ENCODE assay signal across 10 mouse cellular contexts in the genomic region with DNA sequence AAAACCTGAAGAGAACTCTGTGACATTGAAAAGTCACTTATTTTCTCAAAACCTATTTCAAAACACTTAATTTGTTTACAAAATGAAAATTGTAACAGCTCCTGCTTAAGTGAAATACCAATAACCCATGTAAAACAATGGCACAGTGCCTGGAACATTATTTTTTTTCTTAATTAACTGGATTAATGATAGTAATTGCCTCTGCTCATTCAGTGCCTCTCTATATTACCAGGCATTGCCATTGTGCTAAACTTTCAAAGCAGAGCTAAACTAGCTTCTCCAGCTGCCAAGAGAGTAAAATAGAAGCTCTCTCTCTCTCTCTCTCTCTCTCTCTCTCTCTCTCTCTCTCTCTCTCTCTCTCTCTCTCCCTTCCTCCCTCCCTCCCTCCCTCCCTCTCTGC. TPM values are rescaled to one million over a fixed set of nuclear protein-coding genes. Genes with fewer than 3 reads are reported as not detected.
A peak's percentile ranks its signal among the peaks of the same experiment; 100 is the strongest.
DNase-seq lines count a peak whose midpoint lies in the region; ATAC-seq and TF ChIP-seq lines count a peak whose summit lies in the region.
"Had no signal": no experiment of that assay in that cellular context is flagged by ENCODE, and none has a peak within 500 bp of the region (broad histone marks: within the 10 kb centered on the region; RNA-seq: fewer than 3 reads in every experiment).

No protein-coding gene starts in this region.

- no peak for ATAC-seq in heart, embryonic 15.5 days (replicated peaks; ENCODE audit: insufficient number of reproducible peaks, insufficient read depth, low FRiP score, low read depth)
- ATAC-seq in hindbrain, embryonic 11.5 days (ENCODE audit: low FRiP score), result 0 out of 2 replicates have a peak, but pooled peaks have one; percentile 20

- intact Hi-C loops in heart, postnatal 14 days (cut with DNase I), result no loop called here

- peak overlapping the region; percentile 91 for H3K4me3 ChIP-seq in heart, embryonic 15.5 days
- H3K4me3 ChIP-seq in bone marrow, adult 2 months (replicated peaks; ENCODE audit: control insufficient read depth, low read depth, low read length), result peak overlapping the region; percentile 99
- peak overlapping the region; percentile 57 for H3K4me3 ChIP-seq in hindbrain, embryonic 11.5 days (ENCODE audit: low read depth, low read length)
- peak overlapping the region; percentile 98 for H3K4me3 ChIP-seq in midbrain, embryonic 10.5 days

- H3K27ac ChIP-seq in heart, embryonic 15.5 days, result no peak overlapping the region
- H3K27ac ChIP-seq in bone marrow, adult 2 months (ENCODE audit: control insufficient read depth, insufficient read depth, low read depth, low read length, poor library complexity), result no peak overlapping the region
- no peak overlapping the region for H3K27ac ChIP-seq in hindbrain, embryonic 11.5 days (ENCODE audit: low read depth, low read length)
- H3K27ac ChIP-seq in midbrain, embryonic 10.5 days (replicated peaks), result peak overlapping the region; percentile 91

- TF ChIP-seq CTCF in bone marrow, adult 2 months (IDR thresholded peaks at IDR 0.05; ENCODE audit: control insufficient read depth, insufficient read depth, low read length), result no peak

- no peak for DNase-seq in heart, postnatal 14 days
- no peak for DNase-seq in hindbrain, embryonic 11.5 days (ENCODE audit: low spot score)
- DNase-seq in midbrain, embryonic 10.5 days (ENCODE audit: low spot score), result no peak
- DNase-seq in layer of hippocampus, postnatal 14 days (ENCODE audit: low spot score in 2 of 2), result no peak
- DNase-seq in yolk sac, embryonic 10.5 days (ENCODE audit: low spot score), result no peak
- DNase-seq in MN1 (ENCODE audit: low spot score), result no peak

- peak overlapping the region; percentile 77 for H3K9ac ChIP-seq in heart, embryonic 15.5 days
- peak overlapping the region; percentile 64; the same call in 1 of the 2 replicates for H3K9ac ChIP-seq in hindbrain, embryonic 11.5 days (ENCODE audit: low read depth, low read length)

- H3K4me1 ChIP-seq in heart, embryonic 15.5 days (replicated peaks), result peaks cover 10% of the 10 kb centered on the region
- H3K4me1 ChIP-seq in bone marrow, adult 2 months (ENCODE audit: control insufficient read depth, insufficient read depth, low read length), result peaks cover 1% of the 10 kb centered on the region; the same call in 1 of the 2 replicates
- 0 out of 2 replicates have a peak, but pooled peaks cover 3% of the 10 kb centered on the region for H3K4me1 ChIP-seq in hindbrain, embryonic 11.5 days (replicated peaks; ENCODE audit: control insufficient read depth, insufficient read depth, low read length)
- peaks cover 21% of the 10 kb centered on the region for H3K4me1 ChIP-seq in midbrain, embryonic 10.5 days

- peak overlapping the region; percentile 91 for H3K4me2 ChIP-seq in heart, embryonic 15.5 days
- H3K4me2 ChIP-seq in hindbrain, embryonic 11.5 days (replicated peaks; ENCODE audit: low read depth, low read length), result peak overlapping the region; percentile 67

- peaks cover 24% of the 10 kb centered on the region; the same call in 1 of the 2 replicates for H3K36me3 ChIP-seq in heart, embryonic 15.5 days
- H3K36me3 ChIP-seq in hindbrain, embryonic 11.5 days (ENCODE audit: control insufficient read depth, insufficient read depth, low read length), result no peaks in the 10 kb centered on the region
- peaks cover 35% of the 10 kb centered on the region for H3K36me3 ChIP-seq in midbrain, embryonic 10.5 days

- no peaks in the 10 kb centered on the region for H3K27me3 ChIP-seq in heart, embryonic 15.5 days
- H3K27me3 ChIP-seq in hindbrain, embryonic 11.5 days (ENCODE audit: control insufficient read depth, insufficient read depth, low read length), result no peaks in the 10 kb centered on the region
- H3K27me3 ChIP-seq in midbrain, embryonic 10.5 days (ENCODE audit: low read depth, poor library complexity, severe bottlenecking), result no peaks in the 10 kb centered on the region

- TF ChIP-seq POLR2A in bone marrow, adult 2 months (IDR thresholded peaks at IDR 0.05; ENCODE audit: borderline replicate concordance, control insufficient read depth, low read depth, low read length), result no peak

- no peaks in the 10 kb centered on the region for H3K9me3 ChIP-seq in heart, embryonic 15.5 days (replicated peaks)
- H3K9me3 ChIP-seq in hindbrain, embryonic 11.5 days (ENCODE audit: control insufficient read depth, low read length), result no peaks in the 10 kb centered on the region
- H3K9me3 ChIP-seq in midbrain, embryonic 10.5 days (replicated peaks), result no peaks in the 10 kb centered on the region

RNA-seq across cellular contexts. Expression of a gene that starts 0.4 kb away (rescaled TPM):
- 35.8 and 43.1 TPM in 2 replicates for polyA plus RNA-seq in heart, embryonic 15.5 days (2015; fragmentation: Nextera tagmentation; extraction: Ambion mirVana)
- total RNA-seq in heart, postnatal 14 days (2021), result 10 to 100 TPM; 16.6 to 19.2 TPM
- 18.0 and 29.7 TPM in 2 replicates for polyA plus RNA-seq in bone marrow, adult 2 months (2011; ENCODE audit: insufficient read depth, insufficient read length, low replicate concordance, missing spikeins)
- polyA plus RNA-seq in hindbrain, embryonic 11.5 days (2014; fragmentation: Nextera tagmentation; extraction: Ambion mirVana), result 76.1 and 82.2 TPM in 2 replicates
- 74.3 and 80.7 TPM in 2 replicates for polyA plus RNA-seq in midbrain, embryonic 10.5 days (2016; fragmentation: Nextera tagmentation; extraction: Ambion mirVana)
- total RNA-seq in layer of hippocampus, postnatal 14 days (2021), result 10 to 100 TPM; 31.8 TPM

RNA-seq across cellular contexts. Expression of a gene that starts 41.7 kb away (rescaled TPM):
- not detected in 2 replicates for polyA plus RNA-seq in heart, embryonic 15.5 days (2015; fragmentation: Nextera tagmentation; extraction: Ambion mirVana)
- not detected for total RNA-seq in heart, postnatal 14 days (2021)
- polyA plus RNA-seq in bone marrow, adult 2 months (2011; ENCODE audit: insufficient read depth, insufficient read length, low replicate concordance, missing spikeins), result not detected in 2 replicates
- polyA plus RNA-seq in hindbrain, embryonic 11.5 days (2014; fragmentation: Nextera tagmentation; extraction: Ambion mirVana), result not detected in 2 replicates
- polyA plus RNA-seq in midbrain, embryonic 10.5 days (2016; fragmentation: Nextera tagmentation; extraction: Ambion mirVana), result not detected in 2 replicates
- total RNA-seq in layer of hippocampus, postnatal 14 days (2021), result not detected
- total RNA-seq: ES-E14; layer of hippocampus, postnatal 25 days had no signal
